Mouse (Mus musculus) regulatory T cell (primary cell): ENCODE measurements at regions not wholly inside any gene's neighbourhood (a gene's known extent, or its start where the extent isn't known, plus 50 kb on each side); places are given as distances from the start of the nearest gene placed in this dataset.

Experiments used
- in situ Hi-C: fragments of 300-600 bp; cut with MboI, MseI; formaldehyde crosslinking; loops from one replicate; pipeline ENCODE4 v1.15.1; 2025; ENCODE audit warnings: high pct_unique_total_duplicates

DNA sequence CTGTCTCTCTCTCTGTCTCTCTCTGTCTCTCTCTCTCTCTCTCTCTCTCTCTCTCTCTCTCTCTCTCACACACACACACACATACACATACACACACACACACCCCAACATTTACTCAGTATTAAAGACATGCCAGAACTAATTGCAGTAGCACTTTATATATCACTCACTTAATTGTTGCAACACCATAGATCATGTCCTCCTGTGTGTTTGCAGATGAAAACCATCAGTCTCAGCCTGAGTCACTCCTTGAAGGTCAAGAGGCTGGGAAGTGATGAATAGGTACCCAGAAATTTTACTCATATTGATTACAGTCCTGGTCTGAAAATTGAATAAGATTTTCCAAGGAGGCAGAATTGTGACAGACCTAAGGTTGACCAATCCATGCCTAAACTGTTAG, 812.9 kb upstream of the Lrrc6 start:
- in situ Hi-C loops = no loop called here

GRCm38 (mm10) chr15:67305681-67306080, 805.0 kb upstream of the Lrrc6 start:
- in situ Hi-C loops = no loop called here

DNA sequence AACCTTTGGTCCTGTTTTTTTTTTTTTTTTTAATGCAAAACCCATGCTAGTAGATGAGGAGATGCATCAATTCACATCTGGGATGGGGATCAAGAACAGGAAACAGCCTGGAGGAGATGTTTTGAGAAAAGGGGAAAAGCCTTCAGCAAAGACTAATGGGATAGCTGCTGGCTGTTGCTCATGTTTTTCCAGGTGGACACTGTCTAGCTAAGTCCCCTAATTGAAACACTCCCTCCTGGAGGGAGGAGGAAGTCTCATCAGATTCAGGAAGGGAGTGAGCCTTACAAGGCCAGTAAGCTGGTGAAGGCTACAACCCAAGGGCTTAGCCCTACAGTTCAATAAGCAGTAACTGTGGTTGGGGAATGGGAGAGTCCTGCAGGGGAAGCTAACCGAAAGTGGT, 803.1 kb upstream of the Lrrc6 start:
- in situ Hi-C loops = no loop called here

- in situ Hi-C loops = no loop called here
Observed at GRCm38 (mm10) chr15:67301871-67302363, 801.2 kb upstream of the Lrrc6 start.

DNA sequence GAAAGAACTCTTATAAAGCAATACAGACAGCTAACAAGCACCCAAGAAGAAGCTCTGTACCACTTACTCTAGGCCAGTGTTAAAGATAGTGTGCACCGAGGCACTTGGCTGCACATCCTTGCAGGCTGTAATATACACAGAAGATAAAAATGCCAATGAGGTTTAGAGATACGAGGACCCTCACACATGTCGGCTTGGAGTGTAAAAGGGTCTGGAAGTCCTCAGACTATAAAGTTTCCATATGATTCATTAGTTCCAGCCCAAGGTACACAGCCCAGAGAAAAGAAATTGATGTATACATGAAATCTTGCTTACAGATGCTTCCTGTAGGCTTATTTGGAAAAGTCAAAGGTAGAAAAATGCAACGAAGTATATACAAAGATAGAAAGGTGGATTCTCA, 800.3 kb upstream of the Lrrc6 start:
- in situ Hi-C loops = no loop called here

DNA sequence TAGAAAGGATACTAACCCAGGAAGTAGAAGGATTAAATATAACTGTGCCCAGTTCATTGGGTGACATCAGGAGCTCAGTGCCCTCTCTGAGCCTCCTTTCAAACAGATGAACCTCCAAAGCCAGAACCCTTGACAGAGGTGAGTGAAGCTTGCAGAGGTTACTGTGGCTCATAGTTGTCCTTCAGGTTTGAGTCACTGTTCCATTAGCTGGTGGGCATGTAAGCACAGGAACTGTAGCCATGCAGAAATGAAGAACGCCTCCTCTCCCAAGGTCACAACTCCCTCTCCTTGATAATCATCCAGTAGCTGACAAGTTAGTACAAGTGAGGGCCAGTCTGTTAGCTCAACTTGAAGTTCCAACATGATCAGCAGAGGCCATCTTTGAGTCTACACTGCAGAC, 794.1 kb upstream of the Lrrc6 start:
- in situ Hi-C loops = no loop called here

- in situ Hi-C loops = loop anchor here (5.0 kb wide), 1 partner anchor 92 kb away; no protein-coding TSS in a partner anchor
Observed at GRCm38 (mm10) chr15:67289749-67290148, 789.0 kb upstream of the Lrrc6 start.

GRCm38 (mm10) chr15:67284941-67285340, 784.2 kb upstream of the Lrrc6 start:
- in situ Hi-C loops = loop anchor here (5.0 kb wide), 1 partner anchor 88 kb away; no protein-coding TSS in a partner anchor

DNA sequence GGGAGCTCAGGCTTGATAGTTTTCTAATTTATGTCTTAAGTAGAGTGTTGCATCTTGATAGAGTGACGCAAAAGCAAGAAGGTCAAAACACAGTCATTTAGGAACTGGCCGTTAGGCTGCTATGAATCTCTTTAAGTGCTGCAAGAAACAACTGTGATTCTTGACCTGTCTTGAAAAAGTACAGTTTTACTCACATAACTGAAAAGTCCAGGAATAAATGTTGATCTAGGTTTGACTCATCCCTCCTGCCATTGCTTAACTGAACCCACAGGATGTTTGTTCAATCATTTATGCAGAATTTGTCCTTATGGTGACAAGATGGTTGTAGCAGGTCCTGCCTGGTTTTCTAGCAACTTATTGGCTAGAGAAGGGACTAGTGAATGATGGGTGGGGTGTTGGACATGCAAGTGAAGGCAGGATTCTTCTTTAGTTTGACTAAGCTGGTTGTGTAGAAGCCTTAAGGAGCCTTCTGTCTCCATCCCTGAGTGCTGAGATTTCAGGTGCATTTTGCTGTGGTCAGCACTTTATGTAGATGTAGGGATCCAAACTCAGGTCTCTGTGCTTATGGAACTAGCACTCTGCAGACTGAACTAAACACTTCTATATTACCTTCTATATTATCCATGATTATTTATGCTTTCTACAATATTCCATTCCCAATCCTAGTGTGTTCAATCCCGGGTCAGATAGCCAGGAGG, 782.7 kb upstream of the Lrrc6 start:
- in situ Hi-C loops = no loop called here

DNA sequence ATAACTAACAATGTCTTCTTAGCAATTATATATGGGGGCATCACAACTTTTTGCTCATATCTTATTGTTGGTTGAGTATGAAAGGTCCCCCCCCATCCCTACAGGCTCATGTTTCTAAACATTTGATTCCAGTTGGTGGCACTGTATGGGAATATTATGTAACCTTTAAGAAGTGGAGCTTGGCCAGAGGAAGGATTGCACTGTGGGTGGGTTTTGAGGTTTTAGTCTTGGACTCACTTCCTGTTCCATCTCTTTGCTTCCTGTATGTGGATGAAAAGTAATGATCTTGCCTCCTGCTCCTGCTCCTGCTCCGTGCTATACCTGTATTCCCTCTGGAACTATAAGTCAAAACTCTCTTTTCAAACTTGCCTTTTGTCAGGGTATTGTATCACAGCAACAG, 778.2 kb upstream of the Lrrc6 start:
- in situ Hi-C loops = no loop called here

DNA sequence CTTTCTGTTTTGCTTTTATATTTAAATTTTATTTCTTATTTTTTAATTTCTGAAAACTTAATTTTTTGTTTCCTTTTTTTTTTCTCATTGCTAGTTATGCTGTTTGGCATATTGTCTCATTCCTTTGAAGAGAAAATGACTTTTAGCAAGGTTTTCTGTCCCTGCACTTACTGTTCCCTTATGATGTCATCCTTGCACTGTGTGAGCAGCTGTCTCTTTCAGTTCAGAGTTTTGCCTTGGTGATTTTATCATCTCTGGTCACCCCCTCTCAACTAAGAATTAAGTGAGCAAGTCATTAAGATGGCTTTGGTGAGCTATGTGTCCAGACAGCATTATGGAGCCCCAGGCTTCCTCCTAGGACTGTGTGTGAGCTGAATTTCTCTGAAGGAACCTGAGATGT, 774.3 kb upstream of the Lrrc6 start:
- in situ Hi-C loops = no loop called here

GRCm38 (mm10) chr15:67272397-67272796, 771.7 kb upstream of the Lrrc6 start:
- in situ Hi-C loops = no loop called here

- in situ Hi-C loops = no loop called here
Observed at GRCm38 (mm10) chr15:67263723-67264122, 763.0 kb upstream of the Lrrc6 start.

DNA sequence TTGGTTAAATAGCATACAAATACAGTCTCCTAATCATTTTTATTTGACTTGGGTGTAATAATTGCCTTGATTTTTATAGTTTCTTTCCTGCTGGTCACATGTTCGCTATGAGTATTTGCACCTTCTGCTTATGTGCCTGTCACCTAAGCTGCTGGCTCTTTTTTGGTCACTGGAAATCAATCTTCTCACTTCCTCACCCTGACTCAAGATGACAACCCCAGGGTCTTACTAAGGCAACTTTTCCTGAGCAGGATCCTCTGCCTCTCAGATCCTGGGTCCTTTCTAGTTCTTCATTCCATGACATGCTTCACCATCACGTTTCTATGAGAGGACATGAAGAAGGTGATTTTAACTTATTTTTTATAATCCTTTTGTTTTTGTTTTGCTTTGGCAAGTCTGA, 762.6 kb upstream of the Lrrc6 start:
- in situ Hi-C loops = no loop called here

DNA sequence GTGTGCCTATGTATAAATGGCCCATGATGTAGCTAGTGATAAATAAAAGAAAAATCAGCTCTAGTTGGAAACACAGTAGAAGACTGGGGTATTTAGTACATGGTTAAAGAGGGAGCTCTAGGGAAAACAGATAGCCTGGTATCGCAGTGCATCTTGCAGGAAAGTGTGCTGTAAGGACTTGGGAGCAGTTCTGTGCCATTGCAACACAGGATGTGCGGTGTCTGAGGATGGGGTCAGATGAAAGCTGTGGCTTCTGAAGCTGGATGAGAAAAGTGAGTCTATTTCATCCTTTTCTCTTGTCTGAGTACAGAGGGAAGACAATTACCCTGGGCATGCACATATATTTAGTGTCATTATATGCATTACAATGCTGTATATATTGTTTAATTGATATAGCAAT, 761.6 kb upstream of the Lrrc6 start:
- in situ Hi-C loops = no loop called here

GRCm38 (mm10) chr15:67260666-67261065, 760.0 kb upstream of the Lrrc6 start:
- in situ Hi-C loops = no loop called here

GRCm38 (mm10) chr15:67249147-67249546, 748.4 kb upstream of the Lrrc6 start:
- in situ Hi-C loops = no loop called here

DNA sequence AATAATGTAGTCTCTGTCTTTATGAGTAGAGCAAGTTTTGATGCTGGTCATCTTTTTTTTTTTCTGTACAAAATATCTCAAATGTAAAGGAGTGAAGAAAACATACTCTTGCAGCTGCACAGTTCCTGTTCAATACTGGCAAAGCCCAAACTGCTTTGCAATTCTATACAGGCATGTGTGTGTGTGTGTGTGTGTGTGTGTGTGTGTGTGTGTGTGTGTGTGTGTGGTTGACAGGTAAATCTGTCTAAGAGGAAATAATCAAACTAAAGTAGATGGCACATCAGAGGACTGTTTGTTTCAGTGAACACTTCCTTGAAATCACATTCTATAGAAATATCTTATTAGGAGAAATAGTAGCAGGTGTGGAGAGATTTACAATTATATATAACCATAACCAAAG, 747.8 kb upstream of the Lrrc6 start:
- in situ Hi-C loops = no loop called here

DNA sequence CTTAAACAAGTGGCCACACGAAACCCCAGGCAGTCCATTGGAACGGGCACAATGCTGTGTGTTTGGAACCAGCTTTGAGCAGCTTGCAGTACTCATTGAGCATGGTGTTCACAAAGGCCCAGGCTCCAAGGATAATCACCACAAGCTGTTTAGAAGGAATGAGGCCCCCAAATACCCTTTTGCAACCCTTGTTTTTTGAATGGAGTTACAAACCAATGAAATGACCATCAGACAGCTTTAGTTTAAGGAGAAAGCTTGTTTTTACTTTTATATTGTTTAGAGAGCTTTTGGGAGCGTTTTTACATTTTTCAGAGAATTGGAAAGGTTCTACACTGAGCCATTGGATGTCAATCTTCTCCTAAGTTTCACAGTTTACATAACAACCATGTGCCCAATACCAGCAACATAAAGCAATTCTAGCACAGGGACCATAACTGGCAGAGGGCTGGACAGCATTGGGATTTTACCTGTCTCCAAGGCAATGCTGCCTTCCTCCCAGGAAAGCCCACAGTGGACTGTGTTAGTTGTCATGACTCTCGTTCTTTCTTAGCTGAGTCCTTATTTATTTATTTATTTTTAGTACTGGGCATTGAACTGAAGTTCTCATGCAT, 745.1 kb upstream of the Lrrc6 start:
- in situ Hi-C loops = no loop called here

DNA sequence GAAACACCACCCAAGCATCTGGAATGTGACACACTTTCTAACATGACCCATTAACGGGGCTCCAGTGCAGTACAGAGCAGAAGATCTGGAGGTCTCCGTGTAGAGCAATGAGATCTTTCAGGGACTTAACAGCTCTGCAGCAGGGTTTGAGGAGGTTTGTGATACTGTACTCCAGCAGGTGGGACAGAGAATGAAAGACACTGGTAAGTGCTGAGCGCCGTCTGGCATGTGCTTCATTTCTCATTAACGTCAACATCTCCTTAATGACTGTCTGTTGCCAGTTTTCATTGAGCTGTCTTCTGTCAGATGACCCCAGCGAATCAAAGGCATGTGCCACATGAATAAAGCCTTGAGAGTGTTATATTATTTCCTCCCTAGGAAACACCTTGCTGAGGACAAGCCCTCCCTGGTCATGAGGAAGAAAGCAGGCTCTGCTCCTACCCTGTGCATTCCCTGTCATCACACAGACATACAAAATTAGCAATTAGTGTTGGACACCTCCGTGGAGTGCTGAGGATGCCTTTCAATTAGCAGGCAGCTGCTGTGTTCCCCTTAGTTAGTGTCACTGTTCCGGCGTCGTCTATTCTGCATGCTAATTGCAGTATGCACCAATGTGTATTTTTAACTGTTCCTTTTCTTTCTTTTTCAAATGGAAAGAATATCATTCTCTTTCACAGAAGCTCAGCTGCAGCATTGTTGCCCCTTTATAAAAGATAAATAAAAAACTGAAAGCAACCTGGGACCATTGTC, 744.4 kb upstream of the Lrrc6 start:
- in situ Hi-C loops = no loop called here

- in situ Hi-C loops = no loop called here
Observed at GRCm38 (mm10) chr15:67235107-67235785, 734.5 kb upstream of the Lrrc6 start.

GRCm38 (mm10) chr15:67229359-67229758, 728.6 kb upstream of the Lrrc6 start:
- in situ Hi-C loops = no loop called here
